Mouse (Mus musculus): ENCODE data around the gene Zfp748.

Zfp748 gene

DNA sequence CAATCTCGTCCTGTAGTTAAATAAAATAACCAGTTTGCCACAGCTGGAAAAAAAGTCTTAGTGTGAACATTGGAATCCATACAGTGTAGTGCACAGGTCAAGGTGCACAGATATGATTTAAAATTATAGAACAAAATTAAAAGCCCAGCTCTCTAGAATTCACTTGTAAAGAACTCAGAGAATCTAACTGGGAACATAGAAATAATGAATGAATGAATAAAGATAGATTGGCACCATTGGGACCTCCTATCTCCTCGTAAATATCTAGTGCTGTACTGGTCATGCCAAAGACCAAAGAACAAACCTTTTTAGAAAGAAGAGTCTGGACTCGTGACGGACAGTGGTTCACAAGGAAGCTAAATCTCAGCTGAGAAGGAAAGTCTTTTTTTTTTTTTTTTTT, at the start of gene Zfp748:
TSS of gene Zfp748 (minus strand) at position 101 of the 400 bp plus-strand sequence.
- no peak for DNase-seq

DNA sequence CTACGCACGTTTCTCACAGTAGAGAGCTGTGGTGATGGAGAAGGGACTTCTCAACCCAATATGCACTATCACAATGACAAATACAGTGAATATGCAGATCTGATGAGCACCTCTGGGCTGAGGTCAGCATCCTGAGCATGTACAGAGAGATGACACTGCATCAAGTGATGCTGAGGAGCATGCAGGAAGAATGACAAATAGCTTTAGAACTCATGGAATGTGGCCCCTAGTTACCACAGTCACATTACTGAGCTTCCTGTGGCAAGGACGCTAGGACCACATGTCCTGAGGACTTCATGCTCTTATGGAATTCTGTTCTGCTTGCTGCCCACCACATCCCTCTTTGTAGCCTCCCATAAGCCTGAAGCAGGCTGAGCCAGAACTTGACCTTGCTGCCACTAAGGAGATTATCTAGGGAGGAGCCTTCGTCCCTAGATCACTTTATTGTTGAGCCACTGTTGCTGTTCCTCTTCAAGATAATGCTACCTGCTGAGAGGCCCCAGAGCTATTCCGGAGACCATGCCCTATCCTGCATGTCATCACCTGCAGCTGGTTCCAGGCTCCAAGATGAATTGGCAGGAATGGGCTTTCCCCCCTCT, 19.1 kb upstream of the Zfp748 start:
- DNase-seq: no peak

DNA sequence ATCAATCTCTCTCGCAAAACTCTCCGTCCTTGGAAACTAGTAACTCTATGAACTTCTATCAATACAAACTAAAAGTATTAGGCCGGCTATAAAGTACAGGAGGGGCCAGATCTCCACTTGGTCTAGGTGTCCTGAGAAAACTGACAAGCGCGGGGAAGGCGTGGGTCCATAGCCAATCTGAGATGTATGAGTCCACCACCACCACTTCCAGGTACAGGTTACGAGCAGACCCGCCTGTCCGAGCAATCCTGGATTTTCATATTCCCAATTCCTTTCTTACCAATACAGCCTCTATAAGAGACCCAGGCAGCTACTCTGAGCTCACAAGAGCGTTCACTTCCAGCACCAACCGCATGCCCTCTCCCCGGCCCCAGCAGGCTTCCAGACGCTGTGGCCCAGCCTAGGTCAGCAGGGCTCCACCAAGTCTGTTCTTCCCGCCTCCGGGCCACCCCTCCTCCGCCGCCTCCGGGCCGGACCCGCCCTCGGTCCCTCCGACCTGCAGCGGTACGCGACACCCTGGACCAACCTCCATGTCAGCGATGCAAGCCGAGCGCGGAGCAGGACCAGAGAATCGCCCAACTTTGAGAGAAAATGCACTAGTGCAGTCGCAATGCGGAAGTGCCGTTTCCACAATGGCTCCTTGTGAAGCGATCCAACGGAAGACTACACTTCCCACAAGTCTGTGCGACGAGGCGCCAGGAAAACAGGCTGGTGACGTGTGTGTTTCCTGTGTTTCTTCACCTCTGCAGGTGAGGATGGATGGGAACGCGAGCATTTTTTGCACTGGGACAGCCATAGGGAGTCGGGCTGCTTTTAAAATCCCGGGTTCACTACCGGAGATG, 904 bp downstream of the Zfp748 start:
- peak; percentile 92 for DNase-seq

DNA sequence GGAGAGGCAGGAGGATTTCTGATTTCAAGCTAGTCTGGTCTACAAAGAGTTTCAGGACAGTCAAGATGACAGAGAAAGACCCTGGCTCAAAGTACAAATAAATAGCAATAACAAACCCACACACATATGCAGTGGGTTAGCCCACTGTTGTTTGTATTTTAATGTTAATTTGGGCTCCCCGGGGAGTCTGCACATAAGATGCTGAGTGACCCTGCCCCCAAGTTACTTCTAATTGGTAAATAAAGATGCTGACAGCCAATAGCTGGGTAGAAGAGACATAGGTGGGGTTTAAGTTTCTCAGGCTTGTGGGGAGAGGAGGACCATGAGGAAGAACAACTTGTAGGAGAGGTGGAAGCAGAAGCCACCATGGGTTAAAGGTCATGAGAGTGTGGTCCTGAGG, 7.7 kb downstream of the Zfp748 start:
- no peak for DNase-seq

DNA sequence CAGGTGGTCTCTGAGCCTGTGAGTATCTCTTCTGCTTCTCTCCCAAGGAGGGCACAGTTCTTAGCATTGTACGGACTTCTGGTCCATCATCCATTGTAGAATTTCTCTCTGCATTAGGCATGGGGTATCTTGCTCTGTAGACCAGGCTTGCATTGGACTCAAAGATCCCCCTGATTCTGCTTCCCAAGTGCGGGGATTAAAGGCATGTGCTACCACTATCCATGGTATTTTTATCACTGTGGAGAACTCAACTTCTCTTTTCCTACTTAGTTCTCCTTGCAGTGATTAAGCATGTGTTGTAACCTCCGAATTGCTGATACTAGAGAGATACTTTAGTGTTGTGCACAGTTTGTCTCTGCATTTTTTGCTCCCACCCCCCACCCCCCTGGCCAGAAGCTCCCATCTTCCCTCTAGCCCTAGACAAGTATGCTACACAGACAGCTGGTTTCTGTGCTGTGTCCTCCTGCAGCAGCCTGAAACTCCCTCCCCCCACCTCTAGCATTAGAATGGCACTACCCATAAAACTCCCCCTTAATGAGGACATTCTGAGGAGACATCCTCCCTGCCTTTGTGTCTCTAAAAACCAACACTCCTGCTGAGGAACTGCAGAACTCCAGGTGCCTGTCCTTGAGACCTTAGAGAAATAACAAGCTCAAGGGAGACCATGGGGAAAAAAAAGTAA, 26.4 kb downstream of the Zfp748 start:
- no peak for DNase-seq

DNA sequence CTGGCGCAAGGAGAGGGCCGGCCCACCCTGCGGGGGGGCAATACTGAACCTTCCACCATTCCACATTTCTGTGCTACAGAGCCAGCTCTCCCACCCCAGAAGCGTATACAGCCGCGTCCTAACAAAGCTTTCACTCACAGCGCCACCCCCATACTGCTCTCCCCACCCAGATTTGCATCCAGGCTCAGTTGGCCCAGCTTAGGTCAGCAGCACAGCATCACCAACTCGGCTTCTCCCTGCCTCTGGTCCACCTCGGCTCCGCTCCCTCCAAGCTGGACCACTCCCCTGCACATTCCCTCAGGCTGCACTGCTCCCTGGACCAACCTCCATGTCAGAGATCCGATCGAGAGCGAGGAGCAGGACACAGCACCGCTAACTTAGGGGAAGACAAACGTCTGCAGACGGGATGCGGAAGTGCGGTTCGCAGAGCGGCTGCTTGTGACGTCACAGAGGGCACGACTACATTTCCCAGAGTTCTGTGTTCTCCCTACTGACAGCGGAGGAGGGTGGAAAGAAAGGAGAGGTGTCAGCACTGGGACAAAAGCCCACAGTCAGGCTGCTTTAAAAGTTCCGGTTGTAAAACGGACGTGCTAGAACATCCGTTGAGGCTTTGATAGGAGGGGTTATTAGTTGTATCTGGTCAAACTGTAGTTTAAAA, 27.7 kb downstream of the Zfp748 start, which contains the start of the genes Gm26965 and Zfp87:
TSS of gene Gm26965 (minus strand) at position 399 of the 658 bp plus-strand sequence.
TSS of gene Zfp87 (minus strand) at position 425 of the 658 bp plus-strand sequence.
- DNase-seq: peak; percentile 95

DNA sequence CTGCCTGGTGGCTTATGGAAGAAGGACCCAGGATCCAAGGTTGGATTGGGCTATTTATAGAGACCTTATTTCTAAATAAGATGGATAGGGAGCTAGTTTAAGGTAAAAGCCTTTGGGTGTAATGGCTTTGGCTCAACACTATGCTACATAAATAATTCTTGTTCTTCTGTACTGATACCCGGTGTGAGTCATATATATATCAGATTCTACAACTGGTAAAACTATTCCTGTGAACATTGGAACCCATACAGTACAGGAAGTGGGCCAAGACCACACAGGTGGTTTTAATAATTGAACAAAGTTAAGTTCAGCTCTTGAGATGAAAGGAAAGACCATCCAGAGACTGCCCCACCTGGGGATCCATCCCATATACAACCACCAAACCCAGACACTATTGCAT, 52.7 kb downstream of the Zfp748 start:
- no peak for DNase-seq

DNA sequence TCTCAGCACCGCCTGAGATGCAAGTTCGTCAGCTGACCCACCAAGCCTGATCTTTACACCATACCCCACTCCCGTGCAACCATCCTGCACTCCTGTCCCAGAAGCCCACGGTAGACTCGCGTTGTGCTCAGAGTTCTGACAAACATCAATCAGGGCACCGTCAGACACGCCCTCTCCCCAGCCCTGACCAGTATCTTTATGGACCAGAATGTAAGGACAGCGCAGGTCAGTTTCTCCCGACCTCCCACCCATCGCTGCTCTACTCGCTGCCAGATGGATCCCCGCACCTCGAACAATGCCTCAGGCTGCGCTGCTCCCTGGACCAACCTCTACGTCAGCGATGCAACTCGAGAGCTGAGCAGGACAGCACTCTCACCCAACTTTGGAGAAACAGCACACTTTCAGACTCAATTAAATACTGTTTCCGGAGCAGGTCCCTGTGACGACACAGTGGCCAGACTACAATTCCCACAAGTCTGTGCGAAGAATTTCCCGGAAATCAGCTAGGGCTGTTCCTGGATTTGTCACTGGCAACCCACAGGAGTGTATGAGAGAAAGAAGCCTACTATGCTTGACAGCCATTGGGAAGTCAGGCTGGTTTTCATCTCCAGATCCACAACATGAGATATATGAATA, 53.4 kb downstream of the Zfp748 start, which contains the start of gene Zfp58:
TSS of gene Zfp58 (minus strand) at position 472 of the 636 bp plus-strand sequence.
- peak; percentile 90 for DNase-seq

DNA sequence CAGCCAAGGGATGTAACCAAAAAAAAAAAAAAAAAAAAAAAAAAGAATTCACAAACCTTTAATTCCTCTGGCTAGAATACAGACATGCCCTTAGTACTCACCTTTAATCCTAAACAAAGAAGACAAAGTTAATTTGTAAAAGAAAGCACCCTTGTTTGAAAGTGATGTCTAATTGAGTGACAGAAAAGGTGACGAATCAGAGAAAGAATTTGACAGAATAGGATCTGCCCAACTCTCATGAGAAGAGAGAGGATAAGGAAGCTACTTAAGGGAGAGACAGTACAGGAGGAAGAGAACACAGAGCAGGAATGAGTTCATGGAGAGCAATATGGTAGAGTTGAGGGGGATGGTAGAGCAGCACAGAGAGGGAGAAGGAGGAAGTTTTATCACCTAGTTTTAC, 58.0 kb downstream of the Zfp748 start:
- DNase-seq: no peak

Measured in kidney, postnatal 14 days (tissue).